Mouse (Mus musculus) stomach, embryonic 14.5 days (tissue): Measurements from ENCODE around the gene Rtl5. TPM values are rescaled to one million over a fixed set of nuclear protein-coding genes. Genes with fewer than 3 reads are reported as not detected.

ENCODE experiments used
- polyA plus RNA-seq: library from polyadenylated mRNA; unstranded; fragments of >200 nt; fragmentation: Nextera tagmentation; extraction: Ambion mirVana; gene quantifications from 2 replicates; pipeline ENCODE4 v1.2.1, GENCODE M21; 2014

The Rtl5 gene
- polyA plus RNA-seq, 1 experiment from 2014 or later: 1.6 TPM

Other genes starting within 250 kb of the Rtl5 start
- 16.3 and 17.4 TPM in 2 replicates for gene Nhsl2, start 221.9 kb downstream of the Rtl5 start, polyA plus RNA-seq
- gene Pin4, start 48.1 kb upstream of the Rtl5 start, polyA plus RNA-seq: 74.4 and 86.4 TPM in 2 replicates
- 12.5 and 14.5 TPM in 2 replicates for gene Ercc6l, start 85.8 kb upstream of the Rtl5 start, polyA plus RNA-seq
- gene Rps4x, start 118.1 kb upstream of the Rtl5 start, polyA plus RNA-seq: 1,018 and 1,051 TPM in 2 replicates
- 3.8 and 5.1 TPM in 2 replicates for gene Cited1, start 180.9 kb upstream of the Rtl5 start, polyA plus RNA-seq